Mouse (Mus musculus) forebrain, embryonic 15.5 days (tissue): ENCODE measurements around the gene Zfr. TPM values are rescaled to one million over a fixed set of nuclear protein-coding genes. Genes with fewer than 3 reads are reported as not detected.

Experiments
- ATAC-seq: fragments of 200-750 bp; cut with Nextera tagmentation; replicated peaks from 2 replicates; pipeline ENCODE4 v1.8.0; 2017; ENCODE audit warnings: mild to moderate bottlenecking, moderate TSS enrichment, moderate library complexity
- H3K27ac ChIP-seq: fragments of 300-500 bp; sonication (generic); replicated peaks from 2 replicates; pipeline ENCODE4 v1.5.1; 2015; ENCODE audit warnings: mild to moderate bottlenecking, inconsistent platforms
- H3K27me3 ChIP-seq: fragments of 300-500 bp; sonication (generic); 2 replicates; pipeline ENCODE4 v1.6.1; 2015; ENCODE audit warnings: inconsistent platforms
- H3K36me3 ChIP-seq: fragments of 300-500 bp; sonication (generic); 2 replicates; pipeline ENCODE4 v1.6.1; 2015; ENCODE audit warnings: mild to moderate bottlenecking, inconsistent platforms
- H3K4me1 ChIP-seq: fragments of 300-500 bp; sonication (generic); 2 replicates; pipeline ENCODE4 v1.6.1; 2015; ENCODE audit warnings: inconsistent platforms
- H3K4me2 ChIP-seq: fragments of 300-500 bp; sonication (generic); replicated peaks from 2 replicates; pipeline ENCODE4 v1.6.1; 2015; ENCODE audit warnings: mild to moderate bottlenecking, inconsistent platforms
- H3K4me3 ChIP-seq: fragments of 300-500 bp; sonication (generic); 2 replicates; pipeline ENCODE4 v1.5.1; 2015; ENCODE audit warnings: mild to moderate bottlenecking, inconsistent platforms
- H3K9ac ChIP-seq: fragments of 300-500 bp; sonication (generic); replicated peaks from 2 replicates; pipeline ENCODE4 v1.6.1; 2015; ENCODE audit warnings: mild to moderate bottlenecking, inconsistent platforms
- H3K9me3 ChIP-seq: fragments of 300-500 bp; sonication (generic); 2 replicates; pipeline ENCODE4 v1.6.1; 2016; ENCODE audit warnings: inconsistent platforms
- WGBS: fragments of 180-500 bp; shearing (Covaris S2); methylation state at CpG from one replicate; pipeline ENCODE4 v1.1.7; 2015; ENCODE audit warnings: mixed read lengths; 5-methylcytosine and 5-hydroxymethylcytosine counted together
- polyA plus RNA-seq: library from polyadenylated mRNA; unstranded; fragments of >200 nt; fragmentation: Nextera tagmentation; extraction: Ambion mirVana; gene quantifications from 2 replicates; pipeline ENCODE4 v1.2.1, GENCODE M21; 2015

Zfr gene
- polyA plus RNA-seq = 124 and 125 TPM in 2 replicates

GRCm38 (mm10) chr15:12117242-12118092 is at the start of gene Zfr:
Gene Zfr (plus strand): TSS chr15:12117831.
- no peaks in the 10 kb centered on the region for H3K27me3 ChIP-seq
- ATAC-seq = peak; percentile 95
- H3K9me3 ChIP-seq = no peaks in the 10 kb centered on the region
- peak within 1 kb of the TSS; percentile 79 for H3K4me2 ChIP-seq
- peak within 1 kb of the TSS; percentile 91 for H3K9ac ChIP-seq
- under 1% methylated on average over 54 of the region's 59 CpGs for WGBS
- H3K4me1 ChIP-seq = peaks cover 13% of the 10 kb centered on the region
- H3K4me3 ChIP-seq = peak within 1 kb of the TSS; percentile 83
- H3K36me3 ChIP-seq = no peaks in the 10 kb centered on the region
- H3K27ac ChIP-seq = peak within 1 kb of the TSS; percentile 91

- Histone ChIP-seq H3K4me3 (no peak overlapping the region), H3K36me3 (no peaks in the 10 kb centered on the region), H3K9me3 (no peaks in the 10 kb centered on the region), H3K27me3 (no peaks in the 10 kb centered on the region), H3K27ac (no peak overlapping the region), H3K9ac (no peak overlapping the region), H3K4me1 (peaks cover 14% of the 10 kb centered on the region), H3K4me2 (no peak overlapping the region)
- ATAC-seq = no peak
- 53% methylated on average over 2 of the region's 2 CpGs for WGBS
Observed at GRCm38 (mm10) chr15:12067971-12068370, 49.7 kb upstream of the Zfr start.

DNA sequence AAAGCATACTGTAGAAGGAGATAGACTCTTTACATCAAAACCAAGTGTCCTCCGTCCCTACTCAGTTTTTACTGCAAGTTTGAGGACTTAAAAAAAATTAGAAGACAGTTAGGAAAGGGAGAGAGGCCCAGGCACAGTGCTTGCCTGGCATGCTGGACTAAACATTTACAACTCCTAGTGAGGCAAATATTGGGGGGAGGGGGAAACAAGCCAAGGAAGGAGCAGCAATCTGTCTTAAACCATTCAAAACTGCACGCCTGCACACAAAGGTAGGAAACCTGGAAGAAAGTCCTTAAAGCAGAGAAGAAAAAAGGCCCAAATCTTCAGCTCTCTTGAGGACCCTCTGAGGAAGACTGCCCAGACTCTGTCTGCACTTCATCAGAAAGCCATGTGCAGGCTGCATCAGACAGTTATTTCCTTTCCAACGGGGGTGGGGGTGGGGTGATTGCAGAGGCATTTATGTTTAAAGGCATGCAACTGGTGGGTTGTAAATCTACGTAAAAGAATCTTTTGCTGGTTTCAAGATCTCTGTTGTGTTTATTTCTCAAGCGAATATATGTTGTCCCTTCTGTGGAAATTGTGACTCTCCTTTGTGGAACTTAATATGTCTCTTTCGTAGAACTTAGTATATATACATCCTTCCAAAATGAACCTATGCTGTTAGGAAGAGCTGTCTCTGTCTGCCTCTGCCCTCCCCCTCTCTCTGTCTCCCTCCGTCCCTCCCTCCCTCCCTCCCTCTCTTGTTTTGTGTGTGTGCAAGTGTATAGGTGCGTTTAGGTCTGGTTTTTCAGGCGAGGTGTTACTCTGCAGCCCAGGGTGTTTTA is 49.0 kb upstream of the Zfr start:
- Histone ChIP-seq H3K36me3 (no peaks in the 10 kb centered on the region), H3K27ac (no peak overlapping the region), H3K4me2 (no peak overlapping the region), H3K4me1 (peaks cover 15% of the 10 kb centered on the region), H3K9me3 (no peaks in the 10 kb centered on the region), H3K9ac (no peak overlapping the region), H3K4me3 (no peak overlapping the region), H3K27me3 (no peaks in the 10 kb centered on the region)
- ATAC-seq = no peak
- 73% methylated on average over 9 of the region's 9 CpGs for WGBS

- no peak overlapping the region for H3K4me2 ChIP-seq
- no peak overlapping the region for H3K4me3 ChIP-seq
- no peaks in the 10 kb centered on the region for H3K9me3 ChIP-seq
- WGBS = 75% methylated on average over 7 of the region's 7 CpGs
- H3K9ac ChIP-seq = no peak overlapping the region
- H3K27ac ChIP-seq = peak overlapping the region; percentile 1; the same call in 1 of the 2 replicates
- H3K36me3 ChIP-seq = no peaks in the 10 kb centered on the region
- ATAC-seq = peak; percentile 83; the same call in 1 of the 2 replicates
- H3K27me3 ChIP-seq = no peaks in the 10 kb centered on the region
- H3K4me1 ChIP-seq = peaks cover 8% of the 10 kb centered on the region; the same call in 1 of the 2 replicates
Observed at GRCm38 (mm10) chr15:12072709-12073336, 44.8 kb upstream of the Zfr start.

DNA sequence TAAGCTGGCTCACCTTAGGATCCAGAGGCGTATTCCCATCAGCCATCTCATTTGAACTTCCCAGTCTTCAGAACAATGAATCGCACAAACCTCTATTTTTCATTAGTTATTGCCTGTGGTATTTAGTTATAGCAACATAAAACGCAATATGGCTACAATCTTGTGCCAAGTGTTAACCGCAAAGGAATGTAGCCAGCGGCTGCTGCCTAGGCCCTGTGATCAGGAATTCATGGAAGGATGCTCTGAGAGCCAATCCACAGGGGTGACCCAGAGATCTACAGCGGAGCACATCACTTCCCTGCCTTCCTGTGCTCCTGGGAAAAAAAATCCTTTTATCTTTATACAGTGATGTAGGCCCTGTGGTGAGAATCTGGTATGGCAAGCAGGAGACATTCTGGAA is 43.2 kb upstream of the Zfr start:
- peaks cover 8% of the 10 kb centered on the region; the same call in 1 of the 2 replicates for H3K4me1 ChIP-seq
- H3K9me3 ChIP-seq = no peaks in the 10 kb centered on the region
- no peak overlapping the region for H3K4me2 ChIP-seq
- no peak overlapping the region for H3K4me3 ChIP-seq
- H3K9ac ChIP-seq = no peak overlapping the region
- ATAC-seq = no peak
- H3K27me3 ChIP-seq = no peaks in the 10 kb centered on the region
- no peaks in the 10 kb centered on the region for H3K36me3 ChIP-seq
- WGBS = 91% methylated on average over 6 of the region's 6 CpGs
- H3K27ac ChIP-seq = no peak overlapping the region

DNA sequence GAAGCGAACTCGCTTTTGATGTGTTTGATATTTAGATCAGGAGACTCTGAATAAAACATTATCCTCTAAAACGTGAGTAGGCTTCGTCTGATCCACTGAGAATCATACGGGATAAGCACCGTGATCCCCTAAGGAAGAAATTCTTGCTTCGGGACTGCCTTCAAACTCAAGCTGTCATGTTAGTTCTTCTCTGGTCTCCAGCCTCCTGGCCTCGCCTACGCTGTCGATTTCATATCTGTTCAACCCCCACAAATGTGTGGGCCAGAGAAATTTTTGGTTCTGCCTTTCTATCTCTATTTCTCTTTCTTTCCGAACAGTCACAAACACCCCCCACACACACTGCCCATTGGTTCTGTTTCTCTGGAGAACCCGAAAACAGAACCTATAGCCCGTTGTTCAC is 35.3 kb upstream of the Zfr start:
- no peak overlapping the region for H3K9ac ChIP-seq
- H3K4me1 ChIP-seq = peaks cover 7% of the 10 kb centered on the region; the same call in 1 of the 2 replicates
- no peak for ATAC-seq
- H3K4me2 ChIP-seq = no peak overlapping the region
- no peaks in the 10 kb centered on the region for H3K27me3 ChIP-seq
- H3K9me3 ChIP-seq = no peaks in the 10 kb centered on the region
- no peak overlapping the region for H3K27ac ChIP-seq
- no peak overlapping the region for H3K4me3 ChIP-seq
- 93% methylated on average over 13 of the region's 13 CpGs for WGBS
- H3K36me3 ChIP-seq = no peaks in the 10 kb centered on the region

DNA sequence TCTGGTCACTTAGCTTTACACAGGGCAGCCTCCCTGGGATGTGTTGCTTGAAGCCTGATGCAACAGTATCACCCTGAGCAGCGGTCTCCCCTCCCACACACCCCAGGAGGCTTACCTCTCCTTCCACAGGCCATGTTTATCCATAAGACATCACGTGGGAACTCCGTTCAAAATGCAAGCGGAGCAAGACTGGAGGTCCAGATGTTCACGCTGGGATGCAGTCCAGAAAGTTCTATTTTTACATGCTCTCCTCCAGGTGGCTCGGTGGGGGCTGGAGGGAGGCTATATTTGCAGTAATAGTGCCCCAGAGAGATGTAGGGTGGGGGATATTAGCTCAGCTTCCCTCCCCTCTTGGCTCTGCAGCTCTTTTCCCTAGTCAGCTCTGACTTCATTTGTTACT is 33.5 kb upstream of the Zfr start:
- ATAC-seq = peak; percentile 72
- H3K4me3 ChIP-seq = no peak overlapping the region
- no peaks in the 10 kb centered on the region for H3K9me3 ChIP-seq
- H3K36me3 ChIP-seq = no peaks in the 10 kb centered on the region
- 55% methylated on average over 6 of the region's 6 CpGs for WGBS
- H3K9ac ChIP-seq = no peak overlapping the region
- peaks cover 7% of the 10 kb centered on the region; the same call in 1 of the 2 replicates for H3K4me1 ChIP-seq
- no peak overlapping the region for H3K27ac ChIP-seq
- no peak overlapping the region for H3K4me2 ChIP-seq
- no peaks in the 10 kb centered on the region for H3K27me3 ChIP-seq

GRCm38 (mm10) chr15:12084859-12085258 is 32.8 kb upstream of the Zfr start:
- Histone ChIP-seq H3K27me3 (no peaks in the 10 kb centered on the region), H3K4me1 (peaks cover 7% of the 10 kb centered on the region; the same call in 1 of the 2 replicates), H3K36me3 (no peaks in the 10 kb centered on the region), H3K4me2 (no peak overlapping the region), H3K9me3 (no peaks in the 10 kb centered on the region), H3K4me3 (no peak overlapping the region), H3K9ac (no peak overlapping the region), H3K27ac (no peak overlapping the region)
- 79% methylated on average over 4 of the region's 4 CpGs for WGBS
- 0 out of 2 replicates have a peak, but pooled peaks have one; percentile 52 for ATAC-seq

DNA sequence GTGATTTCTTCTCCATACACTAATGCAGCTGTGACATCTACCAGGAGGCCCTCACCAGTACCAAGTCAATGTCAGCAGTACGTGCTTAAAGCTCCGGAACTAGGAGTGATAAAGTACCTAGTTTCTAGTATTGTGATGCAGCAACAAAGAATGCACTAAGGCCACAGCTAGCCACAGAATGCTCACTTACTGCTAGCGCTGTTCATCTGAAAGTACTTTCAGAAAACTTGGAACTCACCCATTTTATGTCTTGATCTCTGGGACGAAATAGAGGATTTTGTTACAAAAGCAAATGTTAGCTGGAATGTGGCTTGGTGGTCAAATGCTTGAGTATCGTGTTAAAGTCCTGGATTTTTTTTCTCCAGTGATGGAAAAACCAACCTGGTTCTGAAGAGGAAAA is 30.0 kb upstream of the Zfr start:
- no peak overlapping the region for H3K27ac ChIP-seq
- H3K9ac ChIP-seq = no peak overlapping the region
- no peak overlapping the region for H3K4me3 ChIP-seq
- no peaks in the 10 kb centered on the region for H3K27me3 ChIP-seq
- no peaks in the 10 kb centered on the region for H3K9me3 ChIP-seq
- 86% methylated on average over 5 of the region's 5 CpGs for WGBS
- no peak overlapping the region for H3K4me2 ChIP-seq
- peaks cover 7% of the 10 kb centered on the region; the same call in 1 of the 2 replicates for H3K4me1 ChIP-seq
- no peaks in the 10 kb centered on the region for H3K36me3 ChIP-seq
- no peak for ATAC-seq

GRCm38 (mm10) chr15:12088091-12088490 is 29.5 kb upstream of the Zfr start:
- Histone ChIP-seq H3K27ac (no peak overlapping the region), H3K4me2 (no peak overlapping the region), H3K4me1 (peaks cover 9% of the 10 kb centered on the region), H3K36me3 (no peaks in the 10 kb centered on the region), H3K9me3 (no peaks in the 10 kb centered on the region), H3K27me3 (no peaks in the 10 kb centered on the region), H3K4me3 (no peak overlapping the region), H3K9ac (no peak overlapping the region)
- ATAC-seq = no peak
- WGBS = 78% methylated on average over 10 of the region's 10 CpGs

DNA sequence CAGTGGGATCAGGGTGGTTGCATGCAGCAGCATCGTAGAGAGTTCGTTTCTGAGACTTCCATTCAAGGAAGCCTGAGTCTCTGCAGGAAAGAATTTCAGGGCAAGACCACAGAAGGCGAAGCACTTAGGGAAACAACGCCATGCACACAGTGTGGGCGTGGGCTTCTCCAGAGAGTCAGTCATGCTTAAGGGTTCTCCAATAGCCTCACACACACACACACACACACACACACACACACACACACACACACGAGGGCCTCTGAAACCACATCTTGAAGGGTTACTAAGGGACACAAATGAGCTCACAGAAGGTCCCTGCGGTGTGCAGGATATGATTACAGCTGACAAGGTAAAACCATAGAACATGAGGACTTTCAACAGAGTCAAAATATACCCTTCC is 27.5 kb upstream of the Zfr start:
- no peak overlapping the region for H3K4me3 ChIP-seq
- H3K27ac ChIP-seq = no peak overlapping the region
- H3K36me3 ChIP-seq = no peaks in the 10 kb centered on the region
- ATAC-seq = no peak
- peaks cover 12% of the 10 kb centered on the region for H3K4me1 ChIP-seq
- no peak overlapping the region for H3K4me2 ChIP-seq
- no peaks in the 10 kb centered on the region for H3K9me3 ChIP-seq
- no peaks in the 10 kb centered on the region for H3K27me3 ChIP-seq
- 71% methylated on average over 7 of the region's 7 CpGs for WGBS
- H3K9ac ChIP-seq = no peak overlapping the region
